Mouse (Mus musculus): ENCODE measurements around the gene Rnls. TPM values are rescaled to one million over a fixed set of nuclear protein-coding genes. Genes with fewer than 3 reads are reported as not detected.

The Rnls gene
- total RNA-seq, 2 experiments from 2014 or later: 1.8 to 2.5 TPM

DNA sequence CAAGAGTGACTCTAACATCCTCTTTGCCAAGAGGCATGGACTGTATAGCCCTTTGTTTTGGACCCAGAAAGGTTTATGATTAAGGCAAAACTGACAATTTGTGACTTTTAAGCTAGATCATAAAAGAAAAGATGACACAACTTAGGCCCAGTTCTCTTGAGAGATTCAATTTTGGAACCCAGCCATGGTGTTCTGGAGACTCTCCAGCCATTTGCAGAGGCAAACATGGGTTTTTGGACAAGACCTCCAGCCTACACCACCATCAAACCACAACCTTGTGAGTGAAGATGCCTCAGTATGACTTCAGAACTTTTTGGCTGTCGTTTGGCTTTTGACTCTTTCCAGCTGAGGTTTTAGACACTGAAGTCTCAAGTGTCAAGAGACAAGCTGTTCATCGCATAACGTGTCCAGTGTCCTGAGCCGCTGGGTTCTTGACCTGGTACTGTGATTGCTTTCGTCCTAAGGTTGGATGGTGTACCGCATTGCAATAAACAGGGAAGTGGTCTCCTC is 174.2 kb downstream of the Rnls start:
- no peak for DNase-seq (ENCODE audit: extremely low spot score in 1 of 2, low spot score in 2 of 2)
- intact Hi-C loops (cut with DNase I): no loop called here

DNA sequence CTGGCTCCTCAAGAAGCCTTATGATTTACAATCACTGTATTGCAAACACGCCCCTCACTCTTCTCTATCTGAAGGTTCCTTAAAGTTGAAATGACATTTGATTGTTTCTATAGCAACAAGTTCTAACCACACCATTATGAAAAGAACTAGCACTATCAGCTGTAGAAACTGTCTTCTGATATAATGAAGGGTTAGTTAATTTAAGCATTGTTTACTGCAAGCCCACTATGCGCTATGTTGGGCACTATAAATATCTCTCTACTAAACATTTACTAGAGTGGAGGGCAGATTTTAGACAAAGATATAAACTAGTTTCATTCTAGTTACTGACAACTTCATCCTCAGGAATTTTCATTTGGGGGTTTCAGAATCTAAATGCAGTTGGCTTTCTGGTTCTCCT is 182.4 kb downstream of the Rnls start:
- intact Hi-C loops (cut with DNase I): no loop called here
- DNase-seq (ENCODE audit: extremely low spot score in 1 of 2, low spot score in 2 of 2): no peak

- intact Hi-C loops (cut with DNase I): no loop called here
- DNase-seq (ENCODE audit: extremely low spot score in 1 of 2, low spot score in 2 of 2): no peak
Observed at GRCm38 (mm10) chr19:33207991-33208390, 184.1 kb downstream of the Rnls start.

- no peak for DNase-seq (ENCODE audit: extremely low spot score in 1 of 2, low spot score in 2 of 2)
- intact Hi-C loops (cut with DNase I): no loop called here
Observed at GRCm38 (mm10) chr19:33205389-33205788, 186.7 kb downstream of the Rnls start.

DNA sequence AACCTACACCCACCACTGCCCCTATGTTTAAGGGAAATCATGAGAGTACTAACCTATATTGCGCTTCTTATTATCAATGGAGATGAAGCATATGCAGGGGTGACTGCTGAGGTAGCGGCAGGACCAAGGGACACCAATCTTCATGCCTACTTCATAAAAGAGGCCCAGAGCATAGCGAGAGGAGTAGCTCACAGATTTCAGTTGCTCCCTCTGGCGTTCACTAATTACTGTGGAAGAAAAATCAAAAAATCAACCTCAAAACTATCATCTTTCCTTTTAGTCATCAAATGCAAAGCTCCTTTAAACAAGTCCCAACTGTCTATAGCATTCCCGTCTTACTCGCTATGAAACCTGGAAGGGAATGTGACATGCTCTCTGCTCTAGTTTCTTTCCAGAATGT is 189.7 kb downstream of the Rnls start:
- intact Hi-C loops (cut with DNase I): no loop called here
- DNase-seq (ENCODE audit: extremely low spot score in 1 of 2, low spot score in 2 of 2): no peak

- DNase-seq (ENCODE audit: extremely low spot score in 1 of 2, low spot score in 2 of 2): no peak
- intact Hi-C loops (cut with DNase I): no loop called here
Observed at GRCm38 (mm10) chr19:33201181-33201580, 190.9 kb downstream of the Rnls start.

DNA sequence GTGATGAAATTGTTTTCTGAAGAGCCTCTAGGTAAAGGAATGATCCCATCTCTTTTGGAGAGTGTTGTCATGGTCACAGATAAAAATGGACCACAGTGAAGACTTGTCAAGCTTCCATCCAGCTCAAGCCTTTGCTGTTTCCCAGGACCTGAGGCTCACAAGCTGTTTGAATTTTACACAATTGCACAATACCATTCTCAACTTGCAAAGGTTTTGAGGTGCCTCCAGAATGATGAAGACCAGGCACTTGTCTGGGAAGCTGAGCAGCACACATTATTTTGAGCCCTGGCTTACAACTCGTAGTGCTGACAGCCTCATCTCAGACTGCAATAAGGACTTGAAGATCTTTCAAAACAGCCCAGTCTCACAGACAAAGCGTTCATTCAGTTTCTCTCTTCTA is 200.0 kb downstream of the Rnls start:
- intact Hi-C loops (cut with DNase I): no loop called here
- no peak for DNase-seq (ENCODE audit: extremely low spot score in 1 of 2, low spot score in 2 of 2)

DNA sequence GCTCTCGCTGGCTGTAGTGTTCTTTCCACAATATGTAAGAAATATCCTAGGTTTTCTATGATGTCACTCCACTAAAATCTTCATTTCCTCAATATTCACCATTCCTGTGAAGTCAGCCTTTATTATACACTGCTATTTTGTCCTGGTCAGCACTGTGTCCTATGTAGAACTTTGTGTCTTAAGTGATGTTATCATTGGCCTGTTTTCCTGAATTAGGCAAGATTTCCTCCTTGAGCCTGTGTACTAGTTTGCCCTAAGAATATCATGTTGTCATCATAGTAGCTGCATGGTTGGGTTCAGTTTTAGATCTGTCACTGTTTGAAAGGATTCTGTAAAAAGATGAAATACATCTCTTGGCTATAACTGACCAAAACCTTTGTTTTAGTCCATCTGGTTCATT is 203.3 kb downstream of the Rnls start:
- no peak for DNase-seq (ENCODE audit: extremely low spot score in 1 of 2, low spot score in 2 of 2)
- intact Hi-C loops (cut with DNase I): no loop called here

GRCm38 (mm10) chr19:33179595-33179994 is 212.5 kb downstream of the Rnls start:
- intact Hi-C loops (cut with DNase I): no loop called here
- no peak for DNase-seq (ENCODE audit: extremely low spot score in 1 of 2, low spot score in 2 of 2)

DNA sequence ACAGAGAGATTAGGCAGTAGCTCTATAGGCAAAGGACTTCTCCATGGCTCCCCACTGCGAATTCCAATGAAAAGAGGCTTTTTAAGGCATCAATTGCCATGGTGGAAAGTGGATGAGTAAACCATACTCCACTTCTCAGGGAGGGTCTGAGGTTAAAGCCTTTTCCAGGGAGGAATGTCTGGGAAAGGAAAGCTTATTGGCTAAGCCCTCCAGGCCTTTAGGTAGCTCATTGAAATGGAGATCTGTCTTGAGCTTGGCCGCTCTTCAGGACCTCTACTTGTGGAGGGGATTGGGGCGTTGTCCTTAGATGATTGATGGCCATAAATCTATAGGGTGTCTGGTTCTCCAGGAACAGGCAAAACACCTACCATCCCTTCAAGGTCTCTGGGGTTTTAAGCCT is 213.2 kb downstream of the Rnls start:
- intact Hi-C loops (cut with DNase I): no loop called here

DNA sequence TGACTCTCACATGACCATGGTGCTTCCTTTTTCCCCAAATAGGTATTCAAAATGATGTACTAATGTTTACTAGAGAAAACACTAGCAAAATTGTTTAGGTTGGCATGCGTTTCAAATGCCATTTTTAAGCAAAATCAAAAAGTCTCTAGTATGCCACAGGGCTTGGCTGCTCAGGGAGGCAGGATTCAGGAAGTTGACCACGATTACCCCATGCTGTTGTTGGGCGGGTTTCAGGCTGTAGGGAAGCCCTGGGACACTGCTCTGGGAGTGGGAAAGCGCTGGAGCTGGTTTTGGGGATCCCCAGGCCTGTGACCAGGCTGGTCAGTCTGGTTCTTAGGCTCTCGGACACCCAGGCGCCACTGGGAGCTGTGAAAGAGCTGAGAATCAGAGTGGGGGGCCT is 213.7 kb downstream of the Rnls start:
- intact Hi-C loops (cut with DNase I): no loop called here
- no peak for DNase-seq (ENCODE audit: extremely low spot score in 1 of 2, low spot score in 2 of 2)

More for the DNA sequence above, 213.2 kb downstream of the Rnls start:
- DNase-seq (ENCODE audit: extremely low spot score in 1 of 2, low spot score in 2 of 2): no peak

- intact Hi-C loops (cut with DNase I): no loop called here
- no peak for DNase-seq (ENCODE audit: extremely low spot score in 1 of 2, low spot score in 2 of 2)
Observed at GRCm38 (mm10) chr19:33173991-33174390, 218.1 kb downstream of the Rnls start.

- intact Hi-C loops (cut with DNase I): no loop called here
- DNase-seq (ENCODE audit: extremely low spot score in 1 of 2, low spot score in 2 of 2): no peak
Observed at GRCm38 (mm10) chr19:33169881-33170280, 222.2 kb downstream of the Rnls start.

- intact Hi-C loops (cut with DNase I): no loop called here
Observed at GRCm38 (mm10) chr19:33167528-33168264, 224.4 kb downstream of the Rnls start.

DNA sequence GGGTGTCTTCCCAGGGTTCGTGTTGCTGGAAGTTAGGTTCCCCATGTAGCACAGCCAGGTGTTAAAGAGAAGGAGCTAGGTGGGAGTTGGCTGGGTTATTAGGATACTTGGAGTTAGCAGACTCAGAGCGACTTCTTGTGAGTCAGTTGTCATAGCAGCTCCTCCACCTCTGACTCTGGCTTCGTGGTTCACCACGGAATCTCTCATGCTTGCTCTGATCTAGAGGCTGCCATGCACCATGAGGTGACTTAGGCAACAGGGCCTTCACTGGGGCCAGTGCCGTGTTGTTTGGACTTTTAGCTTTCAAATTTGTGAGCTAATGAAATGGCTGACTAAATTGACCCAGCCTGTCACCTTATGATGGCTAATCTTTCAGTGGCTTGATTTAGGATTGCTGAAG is 227.3 kb downstream of the Rnls start:
- intact Hi-C loops (cut with DNase I): no loop called here

More at GRCm38 (mm10) chr19:33167528-33168264, 224.4 kb downstream of the Rnls start:
- no peak for DNase-seq (ENCODE audit: extremely low spot score in 1 of 2, low spot score in 2 of 2)

DNA sequence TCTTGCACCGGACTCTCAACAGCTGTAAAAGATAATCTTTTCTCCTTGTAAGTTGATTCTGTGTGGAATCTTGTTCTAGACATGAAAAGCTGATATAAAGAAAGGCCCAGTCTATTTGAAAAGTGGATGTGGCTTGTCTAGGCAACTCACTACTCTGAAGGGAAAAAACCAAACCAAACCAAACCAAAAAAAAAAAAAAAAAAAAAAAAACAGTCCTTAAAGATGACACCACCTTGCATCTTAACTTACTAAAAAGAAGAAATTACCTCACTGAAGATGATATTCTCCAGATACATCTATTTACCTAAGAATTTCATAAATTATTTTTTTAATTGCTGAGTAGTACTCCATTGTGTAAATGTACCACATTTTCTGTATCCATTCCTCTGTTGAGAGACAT is 230.2 kb downstream of the Rnls start:
- DNase-seq (ENCODE audit: extremely low spot score in 1 of 2, low spot score in 2 of 2): no peak
- intact Hi-C loops (cut with DNase I): no loop called here

More for the DNA sequence above, 227.3 kb downstream of the Rnls start:
- DNase-seq (ENCODE audit: extremely low spot score in 1 of 2, low spot score in 2 of 2): no peak

- intact Hi-C loops (cut with DNase I): no loop called here
- no peak for DNase-seq (ENCODE audit: extremely low spot score in 1 of 2, low spot score in 2 of 2)
Observed at GRCm38 (mm10) chr19:33159897-33160296, 232.2 kb downstream of the Rnls start.

DNA sequence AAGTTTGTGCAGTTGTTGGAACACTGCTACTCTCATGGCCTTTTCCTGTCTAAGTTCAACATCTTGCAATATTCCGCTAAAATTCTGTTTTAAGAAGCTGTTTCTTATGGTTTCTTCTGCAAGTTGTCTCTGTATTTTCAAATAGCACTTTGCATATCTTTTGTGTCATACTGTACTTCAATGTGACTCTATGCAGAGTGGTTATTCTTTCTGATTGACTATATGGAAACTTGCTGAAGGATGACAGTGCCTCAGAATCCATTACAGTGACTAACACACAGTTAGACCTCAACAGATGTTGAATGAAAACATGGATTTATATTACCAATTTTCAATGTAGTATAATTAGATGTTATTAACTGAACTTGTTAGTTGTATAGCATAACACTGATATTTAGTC is 232.9 kb downstream of the Rnls start:
- DNase-seq (ENCODE audit: extremely low spot score in 1 of 2, low spot score in 2 of 2): no peak
- intact Hi-C loops (cut with DNase I): no loop called here

- DNase-seq (ENCODE audit: extremely low spot score in 1 of 2, low spot score in 2 of 2): no peak
- intact Hi-C loops (cut with DNase I): no loop called here
Observed at GRCm38 (mm10) chr19:33158234-33158633, 233.9 kb downstream of the Rnls start.

- intact Hi-C loops (cut with DNase I): no loop called here
- no peak for DNase-seq (ENCODE audit: extremely low spot score in 1 of 2, low spot score in 2 of 2)
Observed at GRCm38 (mm10) chr19:33148411-33148810, 243.7 kb downstream of the Rnls start.

DNA sequence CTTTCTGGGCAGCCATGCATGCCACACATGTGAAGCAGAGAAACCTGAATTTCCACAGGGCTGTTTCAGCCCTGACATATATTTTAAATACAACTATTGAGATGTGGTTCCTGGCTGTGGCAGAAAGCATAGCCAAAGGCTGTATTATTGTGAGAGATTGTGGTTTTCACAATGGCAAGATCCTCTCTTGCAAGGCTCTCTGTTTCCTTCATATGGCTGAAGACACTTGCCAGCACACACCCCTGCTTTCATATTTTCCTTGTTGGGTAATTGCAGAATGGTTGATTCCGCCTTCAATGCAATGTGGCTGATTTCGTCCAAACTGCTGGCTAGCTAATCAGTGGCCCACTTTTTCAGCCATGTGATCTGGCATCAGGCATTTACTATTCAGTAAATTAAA is 248.9 kb downstream of the Rnls start:
- intact Hi-C loops (cut with DNase I): no loop called here
- no peak for DNase-seq (ENCODE audit: extremely low spot score in 1 of 2, low spot score in 2 of 2)
